Mouse (Mus musculus): Measurements from ENCODE around the gene S100pbp.
A peak's percentile ranks its signal among the peaks of the same experiment; 100 is the strongest.

S100pbp gene

GRCm38 (mm10) chr4:129189542-129190519, at the start of gene S100pbp, which contains the start of gene Yars:
TSS of gene S100pbp (minus strand) at chr4:129189727.
TSS of gene Yars (plus strand) at chr4:129189760.
- DNase-seq (ENCODE audit: low spot score): peak; percentile 98

- no peak for DNase-seq (ENCODE audit: low spot score)
Measured at GRCm38 (mm10) chr4:129239075-129239474, 49.5 kb upstream of the S100pbp start.

- no peak for DNase-seq (ENCODE audit: low spot score)
Measured at GRCm38 (mm10) chr4:129238579-129239016, 49.1 kb upstream of the S100pbp start.

GRCm38 (mm10) chr4:129237843-129238441, 48.4 kb upstream of the S100pbp start:
- DNase-seq (ENCODE audit: low spot score): no peak

GRCm38 (mm10) chr4:129236236-129236813, 46.8 kb upstream of the S100pbp start:
- no peak for DNase-seq (ENCODE audit: low spot score)

GRCm38 (mm10) chr4:129235147-129235546, 45.6 kb upstream of the S100pbp start:
- no peak for DNase-seq (ENCODE audit: low spot score)

GRCm38 (mm10) chr4:129234488-129234887, 45.0 kb upstream of the S100pbp start:
- no peak for DNase-seq (ENCODE audit: low spot score)

- no peak for DNase-seq (ENCODE audit: low spot score)
Measured at GRCm38 (mm10) chr4:129232561-129233360, 43.2 kb upstream of the S100pbp start.

GRCm38 (mm10) chr4:129231594-129232450, 42.3 kb upstream of the S100pbp start:
- DNase-seq (ENCODE audit: low spot score): no peak

GRCm38 (mm10) chr4:129230926-129231325, 41.4 kb upstream of the S100pbp start:
- DNase-seq (ENCODE audit: low spot score): no peak

- DNase-seq (ENCODE audit: low spot score): no peak
Measured at GRCm38 (mm10) chr4:129227985-129228381, 38.5 kb upstream of the S100pbp start.

- no peak for DNase-seq (ENCODE audit: low spot score)
Measured at GRCm38 (mm10) chr4:129227170-129227984, 37.9 kb upstream of the S100pbp start.

GRCm38 (mm10) chr4:129226441-129226963, 37.0 kb upstream of the S100pbp start:
- DNase-seq (ENCODE audit: low spot score): no peak

GRCm38 (mm10) chr4:129225315-129225714, 35.8 kb upstream of the S100pbp start:
- no peak for DNase-seq (ENCODE audit: low spot score)

GRCm38 (mm10) chr4:129223421-129224281, 34.1 kb upstream of the S100pbp start:
- no peak for DNase-seq (ENCODE audit: low spot score)

GRCm38 (mm10) chr4:129222019-129222925, 32.7 kb upstream of the S100pbp start:
- DNase-seq (ENCODE audit: low spot score): no peak
